Mouse (Mus musculus) adrenal gland, postnatal 14 days (tissue): ENCODE measurements at regions not wholly inside any gene's neighbourhood (a gene's known extent, or its start where the extent isn't known, plus 50 kb on each side); places are given as distances from the start of the nearest gene placed in this dataset.
A peak's percentile ranks its signal among the peaks of the same experiment; 100 is the strongest.

Experiments used
- DNase-seq: peaks from one replicate; pipeline ENCODE4 v3.0.0; 2021; ENCODE audit warnings: mixed read lengths

GRCm38 (mm10) chr10:96325297-96325696 lies 188.9 kb downstream of the Gm5426 start:
- DNase-seq: no peak

DNA sequence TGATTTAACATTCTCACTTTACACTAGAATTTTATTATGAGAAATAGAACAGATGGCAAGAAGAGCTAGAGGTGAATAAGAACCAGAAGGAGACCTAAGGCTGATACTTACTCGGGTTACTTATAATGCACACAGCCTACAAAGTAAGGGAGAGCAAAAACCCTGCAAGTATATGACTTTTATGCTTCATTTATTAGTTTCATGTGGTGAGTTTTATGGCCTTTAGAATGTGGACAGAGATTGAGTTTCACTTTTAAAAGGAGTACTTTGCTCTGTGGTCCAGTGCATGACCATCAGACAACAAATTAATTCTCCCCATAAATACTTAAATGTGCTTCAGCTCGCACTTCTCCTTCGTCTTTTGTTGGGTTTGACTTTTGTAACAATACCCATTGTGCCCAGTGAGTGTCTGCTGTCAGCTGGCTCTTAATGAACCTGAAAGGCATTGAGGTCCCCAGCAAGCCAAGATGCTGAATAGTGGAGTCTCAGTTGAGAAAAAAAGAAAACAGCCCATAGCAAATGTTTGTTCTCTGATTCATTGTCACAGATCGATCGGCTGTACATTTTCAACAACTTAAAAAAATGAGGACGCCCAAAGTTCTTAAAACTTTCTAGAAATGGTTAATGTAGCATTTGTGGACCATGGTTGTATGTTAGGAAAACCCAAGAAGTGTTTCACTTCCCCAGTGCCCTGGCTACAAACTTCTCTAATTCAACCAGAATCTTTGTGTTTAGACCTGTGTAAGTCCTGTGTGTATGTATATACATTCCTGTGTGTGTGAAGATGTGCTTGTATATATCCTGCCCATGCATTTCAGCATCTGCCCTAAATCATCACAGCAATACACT lies 194.5 kb downstream of the Gm5426 start:
- DNase-seq: no peak

DNA sequence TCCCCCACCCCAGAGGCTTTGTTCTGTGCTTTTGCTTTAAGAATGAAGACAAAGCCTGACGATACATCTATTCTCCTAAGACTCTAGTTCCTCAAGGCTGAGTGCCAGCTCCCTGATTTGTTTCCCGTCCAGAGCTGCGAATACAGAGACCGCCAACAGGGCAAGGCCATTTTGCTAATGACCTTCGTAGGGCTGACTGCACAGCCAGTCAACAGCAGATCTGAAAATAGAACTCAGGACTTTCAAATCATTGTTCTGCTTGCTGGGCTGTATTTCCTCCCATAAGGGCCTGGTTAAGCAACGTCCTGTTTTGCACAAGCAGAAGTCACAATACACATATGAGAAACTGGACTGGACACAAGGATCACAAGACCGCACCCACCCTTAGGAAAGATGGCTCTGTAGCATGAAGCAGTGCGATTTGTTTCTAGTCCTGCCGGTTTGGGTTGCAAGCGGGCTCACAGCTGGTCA lies 196.4 kb downstream of the Gm5426 start:
- peak; percentile 84 for DNase-seq

DNA sequence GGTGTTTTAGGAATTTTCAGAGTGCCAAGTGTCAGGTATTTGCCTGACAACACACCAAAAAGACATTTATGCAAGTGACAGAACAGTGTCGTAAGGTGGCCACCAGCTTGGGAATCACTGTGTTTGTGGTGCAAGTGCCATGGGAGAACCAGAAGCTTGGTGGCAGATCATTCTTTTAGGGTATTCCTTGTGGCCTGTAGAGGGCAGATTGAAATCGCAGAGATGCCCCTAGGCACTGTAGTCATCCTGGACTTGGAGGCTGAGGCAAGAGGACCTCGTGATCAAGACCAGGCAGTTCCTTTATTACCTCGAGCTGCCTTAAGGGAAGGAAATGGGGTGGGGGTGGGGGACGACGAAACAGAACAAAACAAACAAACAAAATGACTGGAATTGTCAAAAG lies 196.8 kb downstream of the Gm5426 start:
- peak; percentile 33 for DNase-seq

GRCm38 (mm10) chr10:96336271-96336670 lies 199.9 kb downstream of the Gm5426 start:
- no peak for DNase-seq

GRCm38 (mm10) chr10:96337088-96337666 lies 200.8 kb downstream of the Gm5426 start:
- no peak for DNase-seq

- DNase-seq: peak; percentile 30
Measured at GRCm38 (mm10) chr10:96337797-96338608, 201.6 kb downstream of the Gm5426 start.

DNA sequence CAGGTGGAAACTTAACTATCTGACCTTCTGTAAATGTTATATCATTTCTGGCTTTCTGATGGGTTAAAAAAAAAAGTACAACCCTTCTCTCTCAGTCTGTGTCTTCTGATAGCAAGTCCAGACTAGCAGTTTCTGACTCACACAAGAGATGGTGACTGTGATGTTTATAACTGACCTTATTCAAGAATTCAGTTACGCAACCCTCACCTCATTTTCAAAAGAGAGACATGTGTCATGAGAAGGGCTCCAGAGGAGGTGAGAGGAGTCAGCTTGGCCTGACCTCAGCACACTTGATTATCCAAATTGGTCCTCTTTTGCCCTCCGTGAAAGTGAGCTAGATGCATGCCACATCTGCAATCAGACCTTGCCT lies 202.2 kb downstream of the Gm5426 start:
- peak; percentile 15 for DNase-seq

- DNase-seq: no peak
Measured at GRCm38 (mm10) chr10:96342476-96342875, 206.1 kb downstream of the Gm5426 start.

GRCm38 (mm10) chr10:96343666-96344065 lies 207.3 kb downstream of the Gm5426 start:
- DNase-seq: no peak

DNA sequence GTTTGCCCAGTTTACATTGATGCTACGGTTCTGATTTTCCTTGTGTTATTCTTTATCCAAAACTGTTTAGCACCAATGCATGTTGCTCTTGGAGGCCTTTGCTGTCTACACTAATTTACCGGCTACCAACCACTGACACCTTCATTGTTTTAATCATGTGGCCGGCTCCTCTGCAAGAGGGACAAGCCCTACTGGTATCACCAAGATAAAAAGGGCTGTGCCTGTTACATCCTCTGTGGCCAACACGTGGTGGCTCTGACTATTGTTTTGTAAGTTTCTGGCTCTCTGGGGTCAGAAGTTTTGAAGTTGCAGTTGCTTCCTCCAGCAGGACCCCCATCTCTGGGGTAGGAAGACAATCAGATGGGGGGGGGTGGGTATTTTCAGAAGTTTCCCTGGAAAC lies 214.3 kb downstream of the Gm5426 start:
- DNase-seq: no peak

DNA sequence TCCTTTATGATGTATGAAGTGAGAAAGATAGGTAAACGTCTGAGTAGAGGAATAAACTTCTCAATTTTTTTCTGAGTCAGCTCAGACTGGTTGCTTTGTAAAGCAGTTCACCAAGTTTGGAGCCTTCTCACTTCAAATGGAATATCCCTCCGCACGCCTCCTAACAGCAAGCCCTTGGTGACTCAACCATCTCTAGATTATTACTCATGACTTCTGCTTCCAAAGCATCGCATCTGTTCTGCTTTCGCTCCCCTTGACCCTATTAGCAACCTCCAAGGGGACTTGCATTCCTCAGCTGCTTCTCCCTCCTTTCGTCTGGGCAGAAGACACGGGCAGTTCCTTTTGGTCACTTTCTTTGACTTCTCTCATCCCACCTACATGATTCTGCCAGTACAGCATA lies 214.9 kb downstream of the Gm5426 start:
- DNase-seq: no peak

- DNase-seq: no peak
Measured at GRCm38 (mm10) chr10:96356980-96357624, 220.7 kb downstream of the Gm5426 start.

GRCm38 (mm10) chr10:96357632-96358031 lies 221.2 kb downstream of the Gm5426 start:
- no peak for DNase-seq

- no peak for DNase-seq
Measured at GRCm38 (mm10) chr10:96358984-96359383, 222.6 kb downstream of the Gm5426 start.

GRCm38 (mm10) chr10:96362211-96362610 lies 225.8 kb downstream of the Gm5426 start:
- DNase-seq: no peak

DNA sequence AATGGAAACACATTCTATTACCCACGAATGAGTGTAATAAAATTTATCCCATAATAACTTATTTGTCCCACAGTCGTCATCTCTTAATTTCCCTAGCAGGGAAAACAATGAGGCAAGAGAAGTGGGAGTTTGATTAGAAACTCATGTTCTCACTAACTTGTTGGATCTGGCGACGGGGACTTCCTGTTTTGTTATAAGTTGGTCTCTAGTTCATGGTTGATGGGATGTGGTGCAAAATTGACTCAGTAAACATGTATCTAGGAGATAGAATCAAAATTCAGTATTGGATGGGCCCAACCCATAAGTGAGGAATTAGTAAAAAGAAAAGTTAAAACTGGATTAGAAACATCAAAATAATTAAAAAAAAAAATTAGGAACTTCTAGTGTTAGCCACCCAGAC lies 227.5 kb downstream of the Gm5426 start:
- DNase-seq: no peak

- peak; percentile 30 for DNase-seq
Measured at GRCm38 (mm10) chr10:96365101-96365500, 228.7 kb downstream of the Gm5426 start.

GRCm38 (mm10) chr10:96366871-96367270 lies 230.5 kb downstream of the Gm5426 start:
- no peak for DNase-seq

DNA sequence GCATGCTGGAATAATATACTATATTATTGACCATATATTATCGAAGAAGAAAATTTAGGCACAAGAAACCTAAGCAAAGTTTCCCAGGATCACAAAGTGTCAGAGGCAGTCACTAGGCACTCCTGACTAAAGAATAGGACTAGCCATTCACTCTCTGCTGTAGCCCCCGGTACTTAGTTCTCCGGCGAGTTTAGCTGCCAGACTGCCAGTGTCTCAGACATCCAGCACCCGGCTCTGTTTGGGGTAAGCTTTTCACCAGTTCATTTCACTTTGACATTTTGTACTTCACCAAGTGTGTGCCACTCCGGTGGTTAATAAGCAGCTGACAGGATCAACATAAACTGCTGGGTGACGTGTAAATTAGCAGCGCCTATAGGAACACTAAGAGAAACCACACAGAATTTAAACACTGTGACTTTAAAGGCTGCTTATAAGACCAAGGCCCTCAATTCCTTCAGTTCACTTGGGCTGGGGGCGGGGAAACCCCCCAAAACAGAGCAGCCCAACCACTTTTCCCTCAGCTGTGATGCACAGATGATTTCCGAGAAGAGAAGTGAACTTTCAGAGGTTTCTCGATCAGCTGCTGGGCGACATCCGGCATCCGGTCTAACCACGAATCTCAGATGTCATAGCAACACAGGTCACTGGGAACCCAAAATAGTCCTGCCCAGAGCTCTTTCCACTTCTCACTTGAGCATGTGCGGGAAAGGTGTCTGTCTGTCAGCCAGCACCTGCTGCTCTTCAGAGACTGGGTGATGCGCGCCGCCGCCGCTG lies 234.3 kb downstream of the Gm5426 start:
- DNase-seq: peak; percentile 50

- DNase-seq: no peak
Measured at GRCm38 (mm10) chr10:96371321-96371653, 234.9 kb downstream of the Gm5426 start.
